Mouse (Mus musculus) left cerebral cortex, adult 9 months (tissue): Measurements from ENCODE around the gene Meis2.

ENCODE experiments used
- DNase-seq, 2 experiments: peaks; one replicate each; pipeline ENCODE4 v3.0.0; 2022; ENCODE audit warnings: low spot score in 2 of 2

The Meis2 gene

DNA sequence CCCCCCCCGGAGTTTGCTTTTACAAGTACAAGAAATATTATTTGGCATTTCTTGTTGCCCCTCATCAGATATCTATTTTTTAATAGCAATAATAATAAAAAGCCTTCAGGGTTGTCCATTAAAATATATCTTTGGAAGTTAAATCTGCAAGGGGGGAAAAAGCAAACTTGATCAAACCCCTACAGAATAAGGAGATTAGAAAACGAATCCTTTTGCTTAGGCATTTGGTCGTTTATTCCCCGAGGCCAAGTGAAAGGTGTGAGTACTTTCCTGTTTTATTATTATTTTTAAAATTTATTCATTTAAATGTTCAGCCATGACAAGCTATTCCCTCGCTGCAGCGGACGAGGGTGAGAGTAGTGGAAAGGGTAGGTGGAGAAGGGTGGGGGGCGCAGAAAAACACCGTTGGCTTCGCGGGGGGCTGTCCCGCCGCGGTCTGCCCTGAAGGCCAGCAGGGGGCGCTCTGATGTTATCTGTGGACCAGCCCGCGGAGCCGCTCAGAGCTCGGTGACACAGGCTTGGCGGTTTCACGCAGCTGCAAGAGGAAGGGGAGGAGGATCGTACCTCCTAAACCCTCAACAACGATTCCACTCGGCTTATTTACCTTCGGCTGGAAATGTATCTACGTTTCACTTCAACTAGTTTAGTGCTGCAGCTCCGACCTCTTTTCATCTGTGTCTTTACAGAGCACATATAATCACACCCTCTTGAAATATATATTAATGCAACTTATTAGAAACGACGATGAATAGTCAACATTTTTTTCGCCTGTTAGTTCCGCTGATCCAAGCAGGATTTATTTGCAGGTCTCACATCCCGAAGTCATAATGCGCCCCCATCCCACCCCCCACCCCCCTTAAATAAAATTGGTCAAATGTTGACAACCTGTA lies 209.9 kb downstream of the Meis2 start:
- peak; percentile 61 to 80 for DNase-seq

DNA sequence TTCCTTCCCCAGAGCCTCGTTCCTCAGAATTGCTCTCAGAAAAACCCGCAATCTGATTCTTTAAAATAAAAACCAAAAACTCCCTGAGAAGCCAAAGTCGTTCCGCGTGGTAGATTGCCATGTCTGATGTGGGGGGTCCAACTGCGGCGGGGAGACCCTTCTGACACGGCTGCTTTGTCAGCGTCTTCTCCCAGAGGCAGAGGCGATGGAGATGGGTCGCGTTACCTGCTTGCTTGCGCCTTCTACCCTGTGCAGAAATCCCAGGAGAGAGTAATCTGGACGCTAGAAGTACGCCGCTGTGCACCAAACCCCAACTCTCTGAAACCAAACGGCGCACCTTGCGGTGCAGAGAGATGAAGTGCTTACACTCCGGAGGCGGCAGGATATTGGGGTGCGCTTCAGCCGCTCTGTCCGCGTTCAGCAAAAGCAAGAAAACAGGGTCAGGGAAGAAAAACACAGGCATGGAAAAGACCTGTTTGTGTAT lies 210.8 kb downstream of the Meis2 start:
- peak in 1 of 2 experiments; percentile 16 for DNase-seq

DNA sequence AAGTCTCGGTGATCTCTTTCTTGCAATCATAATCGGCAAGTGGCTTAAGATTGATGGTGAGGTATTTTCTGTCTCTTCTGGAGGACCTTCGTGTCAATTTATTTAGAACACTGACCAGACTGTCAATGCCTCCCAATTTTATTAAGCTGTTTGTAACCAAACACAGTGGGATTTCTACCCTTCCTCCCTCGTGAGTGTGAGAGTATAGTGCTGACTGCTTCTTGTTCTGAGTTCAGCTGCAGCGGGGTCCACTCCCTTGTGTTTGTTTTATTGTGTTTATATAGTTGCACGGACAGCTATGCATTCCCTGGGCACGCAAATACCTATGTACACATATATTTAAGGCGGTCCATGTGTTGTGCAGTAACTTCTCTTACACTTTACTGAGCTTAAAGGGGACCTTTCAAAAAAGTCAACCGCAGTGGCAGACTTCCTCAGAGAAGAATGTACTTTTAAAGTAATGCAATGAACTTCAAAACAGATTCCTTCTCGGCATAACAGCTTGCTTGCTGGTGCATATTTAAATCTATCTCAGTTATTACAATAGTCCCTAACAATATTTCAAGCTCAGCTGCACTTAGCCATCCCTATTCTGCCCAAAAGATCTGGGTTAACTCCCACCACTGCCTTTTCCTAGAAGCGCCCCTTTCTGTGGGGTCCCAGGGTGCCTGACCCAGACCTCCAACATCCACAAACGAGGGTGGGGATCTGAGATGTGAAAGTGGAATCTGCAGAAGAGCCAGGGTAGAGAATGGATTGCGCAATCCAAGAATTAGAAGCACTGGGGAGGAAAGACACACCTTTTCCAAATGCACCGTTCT lies 211.4 kb downstream of the Meis2 start:
- no peak for DNase-seq

- DNase-seq: no peak
These were observed 212.4 kb downstream of the Meis2 start for GRCm38 (mm10) chr2:115853221-115853620.

- peak in 1 of 2 experiments; percentile 19 for DNase-seq
These were observed 213.0 kb downstream of the Meis2 start for GRCm38 (mm10) chr2:115852615-115853014.

- DNase-seq: no peak
These were observed 213.5 kb downstream of the Meis2 start for GRCm38 (mm10) chr2:115852109-115852508.

- DNase-seq: no peak
These were observed 214.7 kb downstream of the Meis2 start for GRCm38 (mm10) chr2:115850961-115851360.

DNA sequence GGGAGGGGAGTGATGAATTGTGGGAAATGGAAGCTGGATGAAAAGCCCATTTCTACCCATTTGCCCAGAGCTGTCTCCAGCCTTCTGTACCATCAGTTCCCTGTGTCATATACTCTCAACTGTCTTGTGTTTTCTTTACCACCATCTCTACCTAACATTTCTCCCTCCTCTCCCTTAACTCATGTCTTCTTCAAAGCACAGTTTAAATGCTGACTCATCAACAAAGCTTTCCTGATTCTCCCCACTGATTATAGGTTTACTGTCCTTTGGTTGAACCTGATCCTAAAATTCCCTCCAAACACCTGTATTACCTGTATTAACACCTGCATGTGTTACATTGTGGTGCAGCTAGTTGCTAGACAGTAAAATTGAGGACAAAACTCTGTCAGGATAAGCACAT lies 222.8 kb downstream of the Meis2 start:
- DNase-seq: no peak

DNA sequence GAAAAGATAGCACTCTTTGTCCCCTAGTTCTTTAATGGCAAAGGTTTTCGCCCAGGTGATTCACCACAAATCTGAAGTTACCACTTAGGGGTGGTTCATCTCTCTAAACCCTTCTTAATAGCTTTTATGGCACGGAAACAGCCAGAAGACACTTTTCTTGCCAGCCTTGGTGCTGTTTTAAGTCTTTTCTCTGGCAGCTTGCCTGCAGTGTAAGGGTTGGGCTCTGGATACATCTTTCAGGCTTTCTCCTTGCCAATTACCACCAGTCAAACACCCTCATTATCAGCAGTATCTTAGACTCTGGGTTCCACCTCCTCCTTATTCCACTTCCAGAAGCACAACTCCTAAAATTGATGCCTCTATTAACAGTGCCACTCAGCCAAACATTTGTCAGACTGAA lies 229.6 kb downstream of the Meis2 start:
- DNase-seq: no peak

DNA sequence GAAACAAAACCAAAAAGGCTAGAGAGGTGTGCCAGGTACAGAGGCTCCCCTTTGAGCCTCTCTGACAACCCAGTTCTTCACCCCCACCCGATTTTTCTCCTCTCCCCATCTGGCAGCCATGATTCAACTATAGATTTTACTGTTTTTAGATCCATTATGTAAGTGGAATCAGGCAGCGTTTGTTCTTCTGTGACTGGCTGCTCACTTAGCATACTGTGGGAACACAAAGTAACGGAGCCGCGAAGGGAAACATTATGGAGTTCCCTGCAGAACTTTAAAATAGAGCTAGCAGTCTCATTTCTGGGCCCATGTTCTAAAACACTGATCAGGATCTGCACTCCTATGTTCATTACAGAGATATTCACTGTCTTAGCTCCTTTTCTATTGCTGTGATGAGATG lies 243.3 kb downstream of the Meis2 start:
- peak; percentile 31 to 60 for DNase-seq

DNA sequence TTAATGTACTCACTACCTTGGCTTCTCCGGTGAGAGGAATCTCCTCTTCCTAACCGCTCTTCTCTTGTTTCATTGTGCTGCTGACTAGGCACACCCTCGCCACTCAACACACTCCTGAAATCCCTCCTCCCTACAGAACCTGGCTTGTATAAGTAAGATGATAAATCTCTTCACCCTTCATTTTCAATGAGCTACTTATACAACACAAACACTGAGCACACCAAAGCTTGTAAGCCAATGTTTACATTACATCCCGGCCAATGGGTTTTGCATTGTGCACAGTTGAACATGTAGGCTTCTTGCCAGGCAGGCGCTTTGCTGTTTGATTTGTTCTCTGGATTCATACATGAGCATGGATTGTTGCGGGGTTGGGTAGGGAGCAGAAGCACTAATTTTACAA lies 247.7 kb downstream of the Meis2 start:
- no peak for DNase-seq

DNA sequence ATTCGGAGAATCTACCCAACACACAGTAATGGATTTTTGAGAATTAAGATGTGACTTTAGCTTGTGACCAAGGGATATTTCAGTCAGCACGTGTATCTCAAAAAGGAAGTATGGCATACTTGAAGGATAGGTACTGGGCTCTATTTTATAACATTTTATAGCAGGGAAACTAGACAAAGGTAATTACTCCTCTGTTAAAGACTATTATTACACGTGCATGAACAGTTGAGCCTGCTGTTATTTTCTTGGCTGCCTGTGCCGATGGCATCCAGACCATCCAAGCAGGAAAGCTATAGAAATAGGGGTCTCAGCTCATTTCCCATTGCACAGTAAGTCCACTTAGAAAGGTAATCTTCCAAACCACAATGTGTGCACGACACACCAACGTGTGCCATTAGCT lies 251.9 kb downstream of the Meis2 start:
- DNase-seq: no peak

- DNase-seq: peak in 1 of 2 experiments; percentile 16
These were observed 252.3 kb downstream of the Meis2 start for GRCm38 (mm10) chr2:115813316-115813715.
